Mouse (Mus musculus): ENCODE results near the gene Itprid2. TPM values are rescaled to one million over a fixed set of nuclear protein-coding genes. Genes with fewer than 3 reads are reported as not detected.

Gene Itprid2
- polyA plus RNA-seq, 1 experiment = 6.7 TPM

DNA sequence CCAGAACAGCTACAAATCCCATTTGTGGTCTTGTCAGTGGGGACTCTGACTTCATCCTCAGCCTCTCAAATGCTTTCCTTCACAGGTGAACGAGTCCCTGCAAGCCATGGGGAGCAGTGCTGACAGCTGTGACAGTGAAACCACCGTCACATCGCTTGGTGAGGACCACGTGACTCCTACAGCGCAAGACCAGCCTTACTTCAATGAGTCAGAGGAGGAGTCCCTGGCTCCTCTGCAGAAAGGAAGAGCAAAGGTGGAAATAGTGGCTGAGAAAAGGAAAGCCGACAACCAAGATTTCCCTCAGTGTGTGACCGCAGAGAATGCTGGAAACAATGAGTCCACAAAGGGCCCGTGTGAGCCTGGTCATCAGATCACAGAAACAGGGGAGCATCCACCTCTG, 21.9 kb downstream of the Itprid2 start:
- Histone ChIP-seq H3K36me3 (ENCODE audit: control insufficient read depth, insufficient read depth, low read length) (peaks cover 30% of the 10 kb centered on the region), H3K4me1 (replicated peaks; ENCODE audit: control insufficient read depth, insufficient read depth, low read length) (no peaks in the 10 kb centered on the region), H3K27ac (ENCODE audit: control insufficient read depth, insufficient read depth, low read length) (no peak overlapping the region), H3K27me3 (ENCODE audit: control insufficient read depth, insufficient read depth, low read length) (no peaks in the 10 kb centered on the region), H3K4me3 (ENCODE audit: control insufficient read depth, insufficient read depth, low read length) (no peak overlapping the region)
- no peak for DNase-seq
- TF ChIP-seq CTCF (IDR thresholded peaks at IDR 0.05; ENCODE audit: borderline replicate concordance, control insufficient read depth, extremely low read depth, insufficient read depth, low read length, poor library complexity) (no peak), POLR2A (IDR thresholded peaks at IDR 0.05; ENCODE audit: control insufficient read depth, extremely low read depth, insufficient read depth, low read length, poor library complexity) (no peak)
- 90% methylated on average over 8 of the region's 8 CpGs for WGBS

DNA sequence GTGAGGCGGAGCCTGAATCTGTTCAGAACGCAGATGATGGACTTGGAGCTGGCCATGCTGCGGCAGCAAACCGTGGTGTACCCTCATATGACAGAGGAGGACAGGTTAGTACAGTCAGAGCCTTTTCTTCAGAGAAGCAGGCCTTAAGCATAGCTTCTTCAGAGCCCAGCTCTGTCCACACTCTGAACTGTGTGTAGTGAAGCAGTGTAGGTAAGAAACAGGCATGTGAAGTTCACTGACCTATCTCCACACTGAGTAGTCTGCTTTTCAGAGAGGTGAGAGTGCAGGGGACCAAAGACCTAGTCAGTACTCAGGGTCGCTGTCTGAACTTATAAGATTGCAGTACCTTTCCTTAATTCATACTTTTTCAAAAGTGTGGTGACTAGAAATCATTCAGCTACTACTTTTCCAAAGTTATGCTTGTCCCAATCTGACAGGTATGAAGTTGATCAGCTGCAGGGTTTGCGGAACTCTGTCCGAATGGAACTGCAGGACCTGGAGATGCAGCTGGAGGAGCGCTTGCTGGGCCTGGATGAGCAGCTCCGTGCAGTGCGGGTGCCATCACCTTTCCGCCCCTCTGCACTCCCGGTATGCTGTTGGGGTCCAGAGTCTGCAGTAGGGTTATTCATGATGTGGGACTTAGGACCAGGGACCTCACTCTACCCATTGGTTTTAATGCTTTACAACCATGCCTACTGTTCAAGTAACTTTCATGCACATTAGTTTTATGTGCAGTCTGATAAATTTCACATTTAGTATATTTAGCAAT, 25.4 kb downstream of the Itprid2 start:
- TF ChIP-seq POLR2A (IDR thresholded peaks at IDR 0.05; ENCODE audit: control insufficient read depth, extremely low read depth, insufficient read depth, low read length, poor library complexity) = no peak
- no peak for TF ChIP-seq CTCF (IDR thresholded peaks at IDR 0.05; ENCODE audit: borderline replicate concordance, control insufficient read depth, extremely low read depth, insufficient read depth, low read length, poor library complexity)
- no peak for DNase-seq
- Histone ChIP-seq H3K27ac (ENCODE audit: control insufficient read depth, insufficient read depth, low read length) (no peak overlapping the region), H3K4me1 (replicated peaks; ENCODE audit: control insufficient read depth, insufficient read depth, low read length) (no peaks in the 10 kb centered on the region), H3K36me3 (ENCODE audit: control insufficient read depth, insufficient read depth, low read length) (peaks cover 30% of the 10 kb centered on the region), H3K27me3 (ENCODE audit: control insufficient read depth, insufficient read depth, low read length) (no peaks in the 10 kb centered on the region), H3K4me3 (ENCODE audit: control insufficient read depth, insufficient read depth, low read length) (no peak overlapping the region)
- WGBS = 94% methylated on average over 12 of the region's 12 CpGs

DNA sequence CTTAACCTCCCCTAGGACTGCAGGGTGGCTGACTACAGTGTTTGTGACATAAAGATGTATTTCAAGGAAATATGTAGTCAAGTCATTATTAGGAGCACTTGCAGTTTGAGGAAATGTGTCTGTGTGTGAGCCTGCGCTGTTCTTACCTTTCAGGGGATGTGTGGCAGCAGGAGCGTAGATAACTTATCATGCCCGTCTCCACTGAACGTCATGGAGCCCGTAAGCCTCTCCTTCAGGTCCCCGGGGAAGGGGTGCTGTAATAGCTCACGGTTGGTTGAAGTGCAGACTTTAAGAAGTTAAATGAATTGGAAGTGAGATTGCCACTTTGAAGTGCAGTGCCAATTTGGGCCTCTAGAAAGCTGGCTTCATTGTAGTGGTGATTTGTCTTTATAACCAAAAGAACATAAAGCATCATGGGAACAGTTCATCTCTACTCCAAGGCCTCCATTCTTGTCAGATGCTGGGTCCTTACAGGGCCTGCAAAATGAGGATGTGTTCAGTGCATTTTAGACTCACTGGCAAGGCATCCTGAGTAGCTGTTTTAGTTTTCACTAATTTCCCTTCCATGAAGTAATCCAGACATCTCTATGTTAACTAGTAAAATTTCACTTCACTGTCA, 26.4 kb downstream of the Itprid2 start:
- no peak for TF ChIP-seq CTCF (IDR thresholded peaks at IDR 0.05; ENCODE audit: borderline replicate concordance, control insufficient read depth, extremely low read depth, insufficient read depth, low read length, poor library complexity)
- no peak for TF ChIP-seq POLR2A (IDR thresholded peaks at IDR 0.05; ENCODE audit: control insufficient read depth, extremely low read depth, insufficient read depth, low read length, poor library complexity)
- H3K36me3 ChIP-seq (ENCODE audit: control insufficient read depth, insufficient read depth, low read length) = peaks cover 30% of the 10 kb centered on the region
- WGBS = 97% methylated on average over 7 of the region's 7 CpGs
- no peaks in the 10 kb centered on the region for H3K27me3 ChIP-seq (ENCODE audit: control insufficient read depth, insufficient read depth, low read length)
- DNase-seq = no peak
- no peak overlapping the region for H3K4me3 ChIP-seq (ENCODE audit: control insufficient read depth, insufficient read depth, low read length)
- no peak overlapping the region for H3K27ac ChIP-seq (ENCODE audit: control insufficient read depth, insufficient read depth, low read length)
- no peaks in the 10 kb centered on the region for H3K4me1 ChIP-seq (replicated peaks; ENCODE audit: control insufficient read depth, insufficient read depth, low read length)

- no peak for TF ChIP-seq POLR2A (IDR thresholded peaks at IDR 0.05; ENCODE audit: control insufficient read depth, extremely low read depth, insufficient read depth, low read length, poor library complexity)
- no peak for TF ChIP-seq CTCF (IDR thresholded peaks at IDR 0.05; ENCODE audit: borderline replicate concordance, control insufficient read depth, extremely low read depth, insufficient read depth, low read length, poor library complexity)
- peaks cover 17% of the 10 kb centered on the region for H3K36me3 ChIP-seq (ENCODE audit: control insufficient read depth, insufficient read depth, low read length)
- no peaks in the 10 kb centered on the region for H3K27me3 ChIP-seq (ENCODE audit: control insufficient read depth, insufficient read depth, low read length)
- no peak for DNase-seq
- no peak overlapping the region for H3K27ac ChIP-seq (ENCODE audit: control insufficient read depth, insufficient read depth, low read length)
- 95% methylated on average over 3 of the region's 3 CpGs for WGBS
- H3K4me3 ChIP-seq (ENCODE audit: control insufficient read depth, insufficient read depth, low read length) = no peak overlapping the region
- H3K4me1 ChIP-seq (replicated peaks; ENCODE audit: control insufficient read depth, insufficient read depth, low read length) = no peaks in the 10 kb centered on the region
Observed at GRCm38 (mm10) chr2:79664532-79665286, 29.6 kb downstream of the Itprid2 start.

- Histone ChIP-seq H3K27me3 (ENCODE audit: control insufficient read depth, insufficient read depth, low read length) (no peaks in the 10 kb centered on the region), H3K4me1 (replicated peaks; ENCODE audit: control insufficient read depth, insufficient read depth, low read length) (no peaks in the 10 kb centered on the region), H3K4me3 (ENCODE audit: control insufficient read depth, insufficient read depth, low read length) (no peak overlapping the region), H3K27ac (ENCODE audit: control insufficient read depth, insufficient read depth, low read length) (no peak overlapping the region), H3K36me3 (ENCODE audit: control insufficient read depth, insufficient read depth, low read length) (peaks cover 13% of the 10 kb centered on the region)
- TF ChIP-seq CTCF (IDR thresholded peaks at IDR 0.05; ENCODE audit: borderline replicate concordance, control insufficient read depth, extremely low read depth, insufficient read depth, low read length, poor library complexity) = no peak
- no peak for TF ChIP-seq POLR2A (IDR thresholded peaks at IDR 0.05; ENCODE audit: control insufficient read depth, extremely low read depth, insufficient read depth, low read length, poor library complexity)
- 90% methylated on average over 3 of the region's 3 CpGs for whole genome bisulfite sequencing
- DNase-seq = no peak
Observed at GRCm38 (mm10) chr2:79665492-79665891, 30.3 kb downstream of the Itprid2 start.

DNA sequence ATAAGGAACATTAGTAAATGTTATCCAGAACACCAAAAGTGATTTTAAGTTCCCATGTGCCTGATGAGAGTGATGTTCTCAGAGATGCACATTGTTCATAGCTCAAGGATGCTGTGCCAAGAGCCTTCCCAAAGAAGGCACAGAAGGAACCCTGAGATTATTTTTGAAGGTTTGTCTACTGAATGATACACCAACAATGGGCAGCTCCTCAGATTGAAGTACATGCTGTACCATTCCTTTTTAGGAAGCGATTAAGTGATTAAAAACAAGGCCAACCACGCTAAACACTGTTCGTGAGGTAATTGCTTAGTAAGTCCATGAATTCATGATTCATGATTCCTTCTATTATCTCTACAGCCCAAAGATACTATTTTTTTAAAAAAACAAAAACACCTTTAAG, 40.1 kb downstream of the Itprid2 start:
- no peaks in the 10 kb centered on the region for H3K4me1 ChIP-seq (replicated peaks; ENCODE audit: control insufficient read depth, insufficient read depth, low read length)
- H3K4me3 ChIP-seq (ENCODE audit: control insufficient read depth, insufficient read depth, low read length) = no peak overlapping the region
- peaks cover 10% of the 10 kb centered on the region for H3K36me3 ChIP-seq (ENCODE audit: control insufficient read depth, insufficient read depth, low read length)
- no peaks in the 10 kb centered on the region for H3K27me3 ChIP-seq (ENCODE audit: control insufficient read depth, insufficient read depth, low read length)
- 97% methylated on average over 3 of the region's 3 CpGs for WGBS
- no peak for DNase-seq
- no peak overlapping the region for H3K27ac ChIP-seq (ENCODE audit: control insufficient read depth, insufficient read depth, low read length)
- no peak for TF ChIP-seq CTCF (IDR thresholded peaks at IDR 0.05; ENCODE audit: borderline replicate concordance, control insufficient read depth, extremely low read depth, insufficient read depth, low read length, poor library complexity)
- TF ChIP-seq POLR2A (IDR thresholded peaks at IDR 0.05; ENCODE audit: control insufficient read depth, extremely low read depth, insufficient read depth, low read length, poor library complexity) = no peak
